In the genomic region with DNA sequence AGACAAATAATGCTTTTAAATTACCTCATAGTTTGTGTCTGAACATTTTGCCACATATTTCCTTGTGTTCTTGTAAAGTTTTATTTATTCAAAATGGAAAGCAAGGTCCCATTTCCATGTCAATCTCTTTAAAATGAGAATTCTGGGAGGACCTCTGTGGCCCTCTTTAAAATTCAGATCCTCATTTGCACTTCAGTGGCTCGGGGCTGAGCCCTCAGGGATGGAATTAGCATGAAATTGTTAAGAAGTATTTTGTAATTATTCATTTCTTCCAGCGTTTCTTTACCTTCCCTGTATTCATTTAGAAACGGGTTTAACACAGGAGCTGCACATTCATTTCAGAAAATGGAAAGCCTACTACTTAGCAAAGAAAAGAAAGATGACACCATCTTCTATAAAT, we compare ENCODE assay signal across 20 mouse cellular contexts.
"Had no signal": no experiment of that assay in that cellular context is flagged by ENCODE, and none has a peak within 500 bp of the region (broad histone marks: within the 10 kb centered on the region; RNA-seq: fewer than 3 reads in every experiment).

No protein-coding gene starts in this region.

- H3K4me3 ChIP-seq: kidney, embryonic 15.5 days; left cerebral cortex, adult 2 months had no signal

- H3K27ac ChIP-seq: kidney, embryonic 15.5 days; left cerebral cortex, adult 2 months; liver, embryonic 14.5 days; macrophage; stomach, postnatal 0 days had no signal

- H3K9ac ChIP-seq: kidney, embryonic 15.5 days; liver, embryonic 14.5 days; liver, postnatal 0 days; lung, embryonic 14.5 days had no signal

- H3K4me1 ChIP-seq: kidney, embryonic 15.5 days had no signal

- H3K9me3 ChIP-seq: kidney, embryonic 15.5 days had no signal

- DNase-seq: kidney, adult 11 months; kidney, adult 8-10 months; kidney, postnatal 10 days; kidney, postnatal 36 days; layer of hippocampus, postnatal 36 days; liver, postnatal 0 days; lung, embryonic 14.5 days; right cerebral cortex, adult 18-20 months; right cerebral cortex, postnatal 14 days; right cerebral cortex, postnatal 4 days; thymus, adult 2 months; thymus, postnatal 14 days; thymus, postnatal 4 days had no signal

- H3K27me3 ChIP-seq: kidney, embryonic 15.5 days had no signal

- ATAC-seq: liver, postnatal 0 days; lung, postnatal 0 days had no signal

- H3K4me2 ChIP-seq: kidney, embryonic 15.5 days; liver, embryonic 11.5 days; lung, embryonic 14.5 days had no signal

- H3K36me3 ChIP-seq: kidney, embryonic 15.5 days had no signal
